Mouse (Mus musculus): ENCODE measurements around the gene Gatad2a. TPM values are rescaled to one million over a fixed set of nuclear protein-coding genes. Genes with fewer than 3 reads are reported as not detected.

Gatad2a gene
- polyA plus RNA-seq (2012; rRNA removed) = 17.5 and 20.3 TPM in 2 replicates

GRCm38 (mm10) chr8:69995776-69996588 lies at the start of gene Gatad2a:
Gatad2a (minus strand) TSS chr8:69996384.

GRCm38 (mm10) chr8:70042583-70043455 lies 46.6 kb upstream of the Gatad2a start, which contains the start of the genes Mau2 and Sugp1:
Mau2 (minus strand) TSS chr8:70042734.
Sugp1 (plus strand) TSS chr8:70042813.

GRCm38 (mm10) chr8:69902163-69903062 lies 93.8 kb downstream of the Gatad2a start, which contains the start of the genes Tssk6, Ndufa13 and Yjefn3:
Tssk6 (plus strand) TSS chr8:69902184.
Ndufa13 (minus strand) TSS chr8:69902558.
Yjefn3 (minus strand) TSS chr8:69902712.

DNA sequence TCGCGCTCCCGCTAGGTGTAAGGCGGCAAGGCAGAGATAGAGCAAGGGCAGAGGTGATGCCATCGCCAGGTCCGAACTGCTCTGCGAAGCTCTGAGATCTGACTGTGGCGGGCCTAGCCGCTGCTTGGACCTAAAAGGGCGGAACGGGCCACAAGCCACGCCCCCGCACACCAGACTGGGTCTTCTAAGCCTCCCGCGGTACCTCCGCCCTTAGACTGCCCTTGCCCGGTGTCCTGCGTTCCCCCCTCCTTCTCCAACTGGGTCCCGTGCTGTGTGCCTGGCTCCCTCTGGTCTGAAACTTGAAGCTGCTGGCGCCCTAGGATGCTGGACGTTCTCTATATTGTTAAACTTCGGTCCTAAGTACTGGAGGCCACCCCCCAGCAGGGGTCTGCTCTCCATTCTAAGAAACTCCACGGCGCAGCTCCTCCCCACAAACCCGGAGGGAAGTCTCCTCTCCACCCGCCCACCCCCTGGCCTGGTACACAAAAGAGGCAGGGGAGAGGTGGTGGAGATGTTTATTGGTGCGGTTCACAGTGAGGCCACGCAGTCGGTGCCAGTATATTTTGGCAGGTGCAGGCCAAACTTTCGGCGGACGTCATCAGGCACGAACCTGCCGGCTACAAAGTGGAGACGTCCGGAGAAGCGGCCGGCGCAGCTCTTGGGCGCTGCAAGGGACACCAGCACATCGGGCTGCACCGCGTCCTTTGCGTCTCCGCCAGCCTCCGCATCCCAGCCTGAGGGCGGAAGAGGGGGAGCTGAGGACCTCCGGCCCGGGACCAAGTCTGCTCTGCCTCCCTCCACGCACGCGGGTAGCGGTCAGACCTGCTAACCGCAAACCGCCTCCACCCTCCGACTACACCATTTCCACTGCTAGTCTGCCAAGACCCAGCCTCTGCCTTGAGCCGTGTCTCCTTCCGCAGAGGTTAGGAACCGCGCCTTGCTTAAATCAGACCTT lies 108.6 kb downstream of the Gatad2a start, which contains the start of gene Cilp2:
TSS of gene Cilp2 (minus strand) at position 399 of the 955 bp plus-strand sequence.

Other genes with a start within 250 kb of the Gatad2a start
- 1.7 and 1.8 TPM in 2 replicates for gene Zfp963, start 246.4 kb downstream of the Gatad2a start, polyA plus RNA-seq (2012; rRNA removed)
- 0.44 and 0.58 TPM in 2 replicates for gene Gm20422, start 221.5 kb downstream of the Gatad2a start, polyA plus RNA-seq (2012; rRNA removed)
- 17.0 and 18.9 TPM in 2 replicates for gene Atp13a1, start 205.2 kb downstream of the Gatad2a start, polyA plus RNA-seq (2012; rRNA removed)
- gene Zfp866, start 205.2 kb downstream of the Gatad2a start, polyA plus RNA-seq (2012; rRNA removed) = 6.2 and 7.1 TPM in 2 replicates
- gene Gmip, start 187.7 kb downstream of the Gatad2a start, polyA plus RNA-seq (2012; rRNA removed) = 5.0 and 6.7 TPM in 2 replicates
- gene Lpar2, start 174.0 kb downstream of the Gatad2a start, polyA plus RNA-seq (2012; rRNA removed) = 0.29 and 0.47 TPM in 2 replicates
- 2.3 and 2.6 TPM in 2 replicates for gene Pbx4, start 163.9 kb downstream of the Gatad2a start, polyA plus RNA-seq (2012; rRNA removed)
- gene Cilp2, start 108.7 kb downstream of the Gatad2a start, polyA plus RNA-seq (2012; rRNA removed) = 0.02 and 0.03 TPM in 2 replicates
- 0.25 and 0.47 TPM in 2 replicates for gene Tssk6, start 94.2 kb downstream of the Gatad2a start, polyA plus RNA-seq (2012; rRNA removed)
- 46.0 and 50.1 TPM in 2 replicates for gene Ndufa13, start 93.8 kb downstream of the Gatad2a start, polyA plus RNA-seq (2012; rRNA removed)
- gene Yjefn3, start 93.7 kb downstream of the Gatad2a start, polyA plus RNA-seq (2012; rRNA removed) = 0.27 and 0.41 TPM in 2 replicates
- 17.2 and 19.6 TPM in 2 replicates for gene Mau2, start 46.4 kb upstream of the Gatad2a start, polyA plus RNA-seq (2012; rRNA removed)
- gene Sugp1, start 46.4 kb upstream of the Gatad2a start, polyA plus RNA-seq (2012; rRNA removed) = 6.5 and 7.2 TPM in 2 replicates
- gene Tm6sf2, start 76.5 kb upstream of the Gatad2a start, polyA plus RNA-seq (2012; rRNA removed) = 1.1 and 1.2 TPM in 2 replicates
- 0.05 TPM in 2 replicates for gene Hapln4, start 87.1 kb upstream of the Gatad2a start, polyA plus RNA-seq (2012; rRNA removed)
- gene Ncan, start 124.5 kb upstream of the Gatad2a start, polyA plus RNA-seq (2012; rRNA removed) = 0.02 TPM in 1 of 2 replicates, not detected in the other
- 11.3 and 12.4 TPM in 2 replicates for gene Nr2c2ap, start 134.9 kb upstream of the Gatad2a start, polyA plus RNA-seq (2012; rRNA removed)
- 4.6 and 5.4 TPM in 2 replicates for gene Rfxank, start 142.8 kb upstream of the Gatad2a start, polyA plus RNA-seq (2012; rRNA removed)
- gene Borcs8, start 143.1 kb upstream of the Gatad2a start, polyA plus RNA-seq (2012; rRNA removed) = 23.9 and 27.1 TPM in 2 replicates
- gene Mef2b, start 143.3 kb upstream of the Gatad2a start, polyA plus RNA-seq (2012; rRNA removed) = 0.01 and 0.07 TPM in 2 replicates
- 29.4 and 31.9 TPM in 2 replicates for gene Tmem161a, start 176.0 kb upstream of the Gatad2a start, polyA plus RNA-seq (2012; rRNA removed)
- 12.0 and 13.6 TPM in 2 replicates for gene Slc25a42, start 215.9 kb upstream of the Gatad2a start, polyA plus RNA-seq (2012; rRNA removed)
- gene Sugp2, start 237.8 kb upstream of the Gatad2a start, polyA plus RNA-seq (2012; rRNA removed) = 16.4 and 16.8 TPM in 2 replicates
- 11.0 and 13.4 TPM in 2 replicates for gene Armc6, start 238.1 kb upstream of the Gatad2a start, polyA plus RNA-seq (2012; rRNA removed)

Measured in liver, embryonic 14 days (tissue).